Mouse (Mus musculus): ENCODE measurements at regions not wholly inside any gene's neighbourhood (a gene's known extent, or its start where the extent isn't known, plus 50 kb on each side); places are given as distances from the start of the nearest gene placed in this dataset.

DNA sequence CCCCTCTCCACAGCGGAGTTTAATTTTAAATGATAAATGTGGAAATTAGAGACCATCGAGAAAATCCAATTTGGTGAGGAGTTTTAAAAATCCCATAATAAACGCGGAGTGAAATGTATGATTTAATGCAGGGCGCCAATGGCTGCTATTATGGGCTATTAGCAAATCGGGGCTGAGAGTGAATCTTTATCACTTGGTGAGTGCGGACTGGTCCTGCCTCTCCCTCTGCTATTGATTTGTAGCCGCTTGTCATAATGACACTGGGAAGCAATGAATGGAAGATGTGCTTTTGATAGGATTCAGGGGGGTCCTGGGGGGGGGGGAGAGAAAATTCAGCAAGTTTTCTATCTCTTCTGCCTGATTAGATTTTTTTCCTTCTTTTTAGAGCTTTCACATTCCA, 279.6 kb upstream of the Pmfbp1 start:
- dilution Hi-C loops (cut with MboI; ENCODE audit: extremely low pct_ligation_motif_present, extremely low pct_unique_long_range_greater_than_20kb, low sequenced_read_pairs) (no loop called here), in situ Hi-C loops (cut with MboI; ENCODE audit: low pct_ligation_motif_present, low pct_unique_long_range_greater_than_20kb, low sequenced_read_pairs) (no loop called here)
- peaks cover 3% of the 10 kb centered on the region in 2 experiments; a peak in 2 of 4 replicates for H3K4me1 ChIP-seq (ENCODE audit: control insufficient read depth in 1 of 2, insufficient read depth in 2 of 2)
- H3K4me3 ChIP-seq (replicated peaks in 1 of 3; ENCODE audit: low read depth in 2 of 3, low read length in 2 of 3, poor library complexity in 1 of 3) = no peak overlapping the region
- no peaks in the 10 kb centered on the region for H3K27me3 ChIP-seq (replicated peaks)
- no peak for TF ChIP-seq POLR2A (IDR thresholded peaks at IDR 0.05; ENCODE audit: low read depth, low read length)
- no peak for TF ChIP-seq MEF2A (IDR thresholded peaks at IDR 0.05; ENCODE audit: borderline replicate concordance, low read depth, low read length)
- no peak for TF ChIP-seq GABPA (IDR thresholded peaks at IDR 0.05; ENCODE audit: insufficient replicate concordance, low read depth, low read length)
- no peak for TF ChIP-seq ZNF384 (IDR thresholded peaks at IDR 0.05; ENCODE audit: low read depth, low read length)
- no peak for TF ChIP-seq NELFE (IDR thresholded peaks at IDR 0.05; ENCODE audit: low read depth, low read length)
- no peak for TF ChIP-seq IRF4 (IDR thresholded peaks at IDR 0.05; ENCODE audit: low read depth, low read length)
- TF ChIP-seq ELF1 (IDR thresholded peaks at IDR 0.05; ENCODE audit: low read depth, low read length) = no peak
- no peak for TF ChIP-seq SIN3A (IDR thresholded peaks at IDR 0.05; ENCODE audit: low read length)
- no peak for TF ChIP-seq MXI1 (IDR thresholded peaks at IDR 0.05; ENCODE audit: low read depth, low read length)
- TF ChIP-seq NRF1 (IDR thresholded peaks at IDR 0.05; ENCODE audit: low read depth, low read length) = no peak
- no peak for TF ChIP-seq USF1 (IDR thresholded peaks at IDR 0.05; ENCODE audit: low read depth, low read length)
- no peak for TF ChIP-seq MYC (IDR thresholded peaks at IDR 0.05; ENCODE audit: low read depth, low read length)
- no peak for TF ChIP-seq ETS1 (conservative IDR thresholded peaks at IDR 0.05; ENCODE audit: low read depth, low read length)
- TF ChIP-seq ZMIZ1 (IDR thresholded peaks at IDR 0.05; ENCODE audit: low read depth, low read length) = no peak
- TF ChIP-seq JUND (conservative IDR thresholded peaks at IDR 0.05; ENCODE audit: low read depth, low read length) = no peak
- TF ChIP-seq EP300 (IDR thresholded peaks at IDR 0.05; ENCODE audit: low read length) = no peak
- no peak for TF ChIP-seq RAD21 (IDR thresholded peaks at IDR 0.05; ENCODE audit: low read depth, low read length)
- no peak for TF ChIP-seq BHLHE40 (IDR thresholded peaks at IDR 0.05; ENCODE audit: low read depth, low read length)
- no peak for TF ChIP-seq KAT2A (IDR thresholded peaks at IDR 0.05; ENCODE audit: insufficient replicate concordance, low read length)
- no peak for DNase-seq (ENCODE audit: extremely low read depth)
- H3K27ac ChIP-seq (ENCODE audit: insufficient read depth, low read depth) = no peak overlapping the region
- H3K79me2 ChIP-seq (replicated peaks; ENCODE audit: control insufficient read depth, extremely low read depth, insufficient read depth, poor library complexity, severe bottlenecking) = no peaks in the 10 kb centered on the region
- no peak overlapping the region for H3K9ac ChIP-seq (ENCODE audit: insufficient read depth, low read depth)
- H3K4me2 ChIP-seq (ENCODE audit: insufficient read depth, low read depth, poor library complexity, severe bottlenecking) = no peak overlapping the region
- H3K36me3 ChIP-seq (replicated peaks in 1 of 2; ENCODE audit: control insufficient read depth in 1 of 2, insufficient read depth in 1 of 2, low read length in 1 of 2) = no peaks in the 10 kb centered on the region
- no peaks in the 10 kb centered on the region for H3K9me3 ChIP-seq (replicated peaks; ENCODE audit: low read length)

GRCm38 (mm10) chr8:109216318-109216717, 277.5 kb upstream of the Pmfbp1 start:
- H3K4me3 ChIP-seq (replicated peaks in 1 of 3; ENCODE audit: low read depth in 2 of 3, low read length in 2 of 3, poor library complexity in 1 of 3) = no peak overlapping the region
- H3K4me1 ChIP-seq (ENCODE audit: control insufficient read depth in 1 of 2, insufficient read depth in 2 of 2) = peaks cover under 1 to 3% of the 10 kb centered on the region in 2 experiments; a peak in 1 of 4 replicates
- in situ Hi-C loops (cut with MboI; ENCODE audit: low pct_ligation_motif_present, low pct_unique_long_range_greater_than_20kb, low sequenced_read_pairs) = no loop called here
- H3K79me2 ChIP-seq (replicated peaks; ENCODE audit: control insufficient read depth, extremely low read depth, insufficient read depth, poor library complexity, severe bottlenecking) = no peaks in the 10 kb centered on the region
- no peaks in the 10 kb centered on the region for H3K9me3 ChIP-seq (replicated peaks; ENCODE audit: low read length)
- H3K36me3 ChIP-seq (replicated peaks in 1 of 2; ENCODE audit: control insufficient read depth in 1 of 2, insufficient read depth in 1 of 2, low read length in 1 of 2) = no peaks in the 10 kb centered on the region
- dilution Hi-C loops (cut with MboI; ENCODE audit: extremely low pct_ligation_motif_present, extremely low pct_unique_long_range_greater_than_20kb, low sequenced_read_pairs) = no loop called here
- H3K27ac ChIP-seq (ENCODE audit: insufficient read depth, low read depth) = no peak overlapping the region
- no peak overlapping the region for H3K9ac ChIP-seq (ENCODE audit: insufficient read depth, low read depth)
- H3K27me3 ChIP-seq (replicated peaks) = no peaks in the 10 kb centered on the region
- H3K4me2 ChIP-seq (ENCODE audit: insufficient read depth, low read depth, poor library complexity, severe bottlenecking) = no peak overlapping the region
- no peak for DNase-seq (ENCODE audit: extremely low read depth)
- no peak for TF ChIP-seq PAX5 (IDR thresholded peaks at IDR 0.05; ENCODE audit: low read length)
- TF ChIP-seq CTCF (conservative IDR thresholded peaks at IDR 0.05 in 1 of 2, IDR thresholded peaks at IDR 0.05 in 1 of 2; ENCODE audit: low read depth in 2 of 2, low read length in 2 of 2) = no peak
- TF ChIP-seq RCOR1 (conservative IDR thresholded peaks at IDR 0.05; ENCODE audit: low read depth, low read length) = no peak
- no peak for TF ChIP-seq CHD2 (IDR thresholded peaks at IDR 0.05; ENCODE audit: low read length)
- no peak for TF ChIP-seq UBTF (IDR thresholded peaks at IDR 0.05; ENCODE audit: low read depth, low read length)
- TF ChIP-seq ETS1 (conservative IDR thresholded peaks at IDR 0.05; ENCODE audit: low read depth, low read length) = no peak
- no peak for TF ChIP-seq MEF2A (IDR thresholded peaks at IDR 0.05; ENCODE audit: borderline replicate concordance, low read depth, low read length)
- TF ChIP-seq MYC (IDR thresholded peaks at IDR 0.05; ENCODE audit: low read depth, low read length) = no peak
- no peak for TF ChIP-seq TBP (conservative IDR thresholded peaks at IDR 0.05; ENCODE audit: low read depth, low read length)

Measured in CH12.LX (cell line).